ENCODE assay signal across 8 mouse cellular contexts in the genomic region with DNA sequence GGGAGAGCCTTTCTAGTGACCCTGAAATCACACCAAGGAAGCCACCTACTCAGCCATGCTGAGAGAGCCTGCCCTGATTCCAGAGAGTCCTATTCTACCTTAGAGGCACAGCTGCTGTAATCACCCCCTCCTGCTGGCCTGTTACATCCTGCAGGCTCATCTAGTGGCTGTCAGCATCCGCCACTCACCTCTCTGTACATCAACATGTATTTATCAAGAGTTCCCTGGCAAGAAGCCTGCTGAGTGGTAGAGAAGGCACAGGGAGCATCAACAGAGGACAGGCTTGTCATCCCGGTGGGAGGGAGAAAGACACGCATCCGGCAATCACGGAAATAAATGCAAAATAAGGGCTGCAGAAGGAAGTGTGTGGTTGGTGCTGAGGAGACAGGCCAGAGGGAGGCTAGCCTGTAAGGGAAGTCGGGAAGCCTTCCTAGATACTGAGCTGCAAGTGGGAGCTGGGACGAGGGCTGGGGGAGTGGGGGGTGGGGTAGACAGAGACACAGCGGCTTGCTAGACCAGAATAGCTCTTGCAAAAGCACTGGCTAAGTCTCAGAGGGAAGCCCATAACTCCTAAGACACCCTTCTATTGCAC.
DNase-seq lines count a peak whose midpoint lies in the region; ATAC-seq and TF ChIP-seq lines count a peak whose summit lies in the region.

No protein-coding gene starts in this region.

- no peak overlapping the region; the same call in 1 of the 2 replicates for H3K9ac ChIP-seq in embryonic facial prominence, embryonic 12.5 days
- no peak overlapping the region; the same call in 1 of the 2 replicates for H3K9ac ChIP-seq in hindbrain, postnatal 0 days (replicated peaks; ENCODE audit: low read length)
- peak overlapping the region; percentile 10 for H3K9ac ChIP-seq in midbrain, embryonic 16.5 days (ENCODE audit: low read depth, low read length)

- H3K4me1 ChIP-seq in embryonic facial prominence, embryonic 12.5 days: peaks cover 16% of the 10 kb centered on the region
- H3K4me1 ChIP-seq in hindbrain, postnatal 0 days (ENCODE audit: insufficient read depth, low read length): peaks cover 14% of the 10 kb centered on the region; the same call in 1 of the 2 replicates
- peaks cover 16% of the 10 kb centered on the region for H3K4me1 ChIP-seq in midbrain, embryonic 16.5 days (ENCODE audit: control insufficient read depth, insufficient read depth, low read length)

- H3K9me3 ChIP-seq in embryonic facial prominence, embryonic 12.5 days: no peaks in the 10 kb centered on the region
- H3K9me3 ChIP-seq in hindbrain, postnatal 0 days (ENCODE audit: low read length): no peaks in the 10 kb centered on the region
- H3K9me3 ChIP-seq in midbrain, embryonic 16.5 days (replicated peaks; ENCODE audit: control insufficient read depth, low read length, poor library complexity, severe bottlenecking): no peaks in the 10 kb centered on the region

- H3K36me3 ChIP-seq in embryonic facial prominence, embryonic 12.5 days: no peaks in the 10 kb centered on the region
- no peaks in the 10 kb centered on the region for H3K36me3 ChIP-seq in hindbrain, postnatal 0 days (ENCODE audit: insufficient read depth, low read length)
- H3K36me3 ChIP-seq in midbrain, embryonic 16.5 days (ENCODE audit: control insufficient read depth, insufficient read depth, low read length): no peaks in the 10 kb centered on the region

- ATAC-seq in embryonic facial prominence, embryonic 12.5 days (ENCODE audit: insufficient number of reproducible peaks, insufficient read depth, low FRiP score, low TSS enrichment): no peak
- ATAC-seq in hindbrain, postnatal 0 days: peak; percentile 52
- ATAC-seq in midbrain, embryonic 16.5 days: peak; percentile 61

- no peak overlapping the region for H3K4me3 ChIP-seq in layer of hippocampus, adult 2 months
- H3K4me3 ChIP-seq in embryonic facial prominence, embryonic 12.5 days: no peak overlapping the region
- H3K4me3 ChIP-seq in hindbrain, postnatal 0 days (ENCODE audit: low read length): no peak overlapping the region
- no peak overlapping the region for H3K4me3 ChIP-seq in midbrain, embryonic 16.5 days (ENCODE audit: low read depth, low read length)

- DNase-seq in layer of hippocampus, adult 2 months (ENCODE audit: low spot score in 2 of 2): no peak
- DNase-seq in layer of hippocampus, adult 18-20 months (ENCODE audit: low spot score in 2 of 2): no peak
- no peak for DNase-seq in hindbrain, postnatal 0 days (ENCODE audit: low spot score)
- DNase-seq in cerebellum, postnatal 36 days: no peak
- no peak for DNase-seq in adrenal gland, adult 2 months
- DNase-seq in cerebellum, adult 11 months: no peak

- no peak for TF ChIP-seq CTCF in layer of hippocampus, adult 2 months (conservative IDR thresholded peaks at IDR 0.05)
- peak; percentile 20; the same call in 1 of the 2 replicates for TF ChIP-seq CTCF in hindbrain, postnatal 0 days (IDR thresholded peaks at IDR 0.05; ENCODE audit: low read depth)

- WGBS in embryonic facial prominence, embryonic 12.5 days: 18% methylated on average over 8 of the region's 8 CpGs
- WGBS in hindbrain, postnatal 0 days: 16% methylated on average over 8 of the region's 8 CpGs
- WGBS in midbrain, embryonic 16.5 days: 5% methylated on average over 8 of the region's 8 CpGs

- H3K27me3 ChIP-seq in embryonic facial prominence, embryonic 12.5 days: no peaks in the 10 kb centered on the region
- no peaks in the 10 kb centered on the region for H3K27me3 ChIP-seq in hindbrain, postnatal 0 days (ENCODE audit: insufficient read depth, low read length)
- H3K27me3 ChIP-seq in midbrain, embryonic 16.5 days (ENCODE audit: control insufficient read depth, insufficient read depth, low read depth, low read length): no peaks in the 10 kb centered on the region

- no peak overlapping the region for H3K4me2 ChIP-seq in embryonic facial prominence, embryonic 12.5 days (replicated peaks)
- H3K4me2 ChIP-seq in hindbrain, postnatal 0 days (ENCODE audit: low read depth, low read length): no peak overlapping the region
- no peak overlapping the region for H3K4me2 ChIP-seq in midbrain, embryonic 16.5 days (ENCODE audit: low read length)

- H3K27ac ChIP-seq in layer of hippocampus, adult 2 months: peak overlapping the region; percentile 60; the same call in 1 of the 2 replicates
- peak overlapping the region; percentile 17; the same call in 1 of the 2 replicates for H3K27ac ChIP-seq in embryonic facial prominence, embryonic 12.5 days
- peak overlapping the region; percentile 67 for H3K27ac ChIP-seq in hindbrain, postnatal 0 days
- peak overlapping the region; percentile 74 for H3K27ac ChIP-seq in midbrain, embryonic 16.5 days (ENCODE audit: low read length)

Comparison
In these comparisons a context has a peak if more than half of its experiments do, and no peak if none do; other contexts are left out.
1. H3K27ac ChIP-seq: peak in every context shown above with its lines; median percentile 74 in midbrain, embryonic 16.5 days; 67 in hindbrain, postnatal 0 days; 60 in layer of hippocampus, adult 2 months; 17 in embryonic facial prominence, embryonic 12.5 days.